Mouse (Mus musculus) brain, embryonic 18.5 days (tissue): ENCODE measurements around the gene Wdr90.
A peak's percentile ranks its signal among the peaks of the same experiment; 100 is the strongest.

Source experiments
- DNase-seq: peaks from one replicate; pipeline ENCODE4 v3.0.0-alpha.2; 2012; ENCODE audit warnings: low read depth, low spot score

Wdr90 gene

GRCm38 (mm10) chr17:25831451-25832281 lies 29.6 kb downstream of the Wdr90 start:
- no peak for DNase-seq

- DNase-seq = no peak
Observed at GRCm38 (mm10) chr17:25830806-25831431, 30.4 kb downstream of the Wdr90 start.

GRCm38 (mm10) chr17:25830200-25830753 lies 31.0 kb downstream of the Wdr90 start:
- DNase-seq = no peak

GRCm38 (mm10) chr17:25829558-25830017 lies 31.7 kb downstream of the Wdr90 start:
- no peak for DNase-seq

- peak; percentile 82 for DNase-seq
Observed at GRCm38 (mm10) chr17:25828712-25829557, 32.4 kb downstream of the Wdr90 start, which contains the start of gene Jmjd8. Gene Jmjd8 (plus strand): TSS chr17:25828867.

- no peak for DNase-seq
Observed at GRCm38 (mm10) chr17:25828223-25828594, 33.1 kb downstream of the Wdr90 start.

- DNase-seq = no peak
Observed at GRCm38 (mm10) chr17:25827546-25828222, 33.6 kb downstream of the Wdr90 start.

- DNase-seq = no peak
Observed at GRCm38 (mm10) chr17:25827011-25827410, 34.3 kb downstream of the Wdr90 start.

- no peak for DNase-seq
Observed at GRCm38 (mm10) chr17:25825984-25826570, 35.2 kb downstream of the Wdr90 start.

GRCm38 (mm10) chr17:25825311-25825710 lies 36.0 kb downstream of the Wdr90 start:
- no peak for DNase-seq

GRCm38 (mm10) chr17:25824362-25825142 lies 36.7 kb downstream of the Wdr90 start:
- no peak for DNase-seq

- DNase-seq = peak; percentile 82
Observed at GRCm38 (mm10) chr17:25823452-25823851, 37.8 kb downstream of the Wdr90 start, which contains the start of gene Wdr24. Gene Wdr24 (plus strand): TSS chr17:25823627.

- no peak for DNase-seq
Observed at GRCm38 (mm10) chr17:25818851-25819780, 42.2 kb downstream of the Wdr90 start.

GRCm38 (mm10) chr17:25817662-25818061 lies 43.6 kb downstream of the Wdr90 start:
- no peak for DNase-seq

GRCm38 (mm10) chr17:25813471-25813870 lies 47.8 kb downstream of the Wdr90 start:
- no peak for DNase-seq

- DNase-seq = no peak
Observed at GRCm38 (mm10) chr17:25810890-25811289, 50.4 kb downstream of the Wdr90 start.

- no peak for DNase-seq
Observed at GRCm38 (mm10) chr17:25809606-25810340, 51.5 kb downstream of the Wdr90 start.
